Mouse (Mus musculus) midbrain, embryonic 16.5 days (tissue): ENCODE results near the gene Ces2c. TPM values are rescaled to one million over a fixed set of nuclear protein-coding genes. Genes with fewer than 3 reads are reported as not detected.

ENCODE experiments used
- ATAC-seq: fragments of 200-750 bp; cut with Nextera tagmentation; 2 replicates; pipeline ENCODE4 v1.8.0; 2017; ENCODE audit warnings: moderate TSS enrichment
- H3K27ac ChIP-seq: fragments of 300-500 bp; sonication (generic); 2 replicates; pipeline ENCODE4 v1.5.1; 2014; ENCODE audit warnings: mild to moderate bottlenecking, low read length, mixed read lengths
- H3K27me3 ChIP-seq: fragments of 300-500 bp; sonication (generic); 2 replicates; pipeline ENCODE4 v1.6.1; 2014; ENCODE audit warnings: low read depth, low read length, mixed read lengths; ENCODE audit not compliant: control insufficient read depth, insufficient read depth
- H3K36me3 ChIP-seq: fragments of 300-500 bp; sonication (generic); 2 replicates; pipeline ENCODE4 v1.6.1; 2014; ENCODE audit warnings: mild to moderate bottlenecking, low read length, moderate library complexity, mixed read lengths; ENCODE audit not compliant: control insufficient read depth, insufficient read depth
- H3K4me1 ChIP-seq: fragments of 300-500 bp; sonication (generic); 2 replicates; pipeline ENCODE4 v1.6.1; 2014; ENCODE audit warnings: mild to moderate bottlenecking, low read length, mixed read lengths; ENCODE audit not compliant: control insufficient read depth, insufficient read depth
- H3K4me2 ChIP-seq: fragments of 300-500 bp; sonication (generic); 2 replicates; pipeline ENCODE4 v1.6.1; 2014; ENCODE audit warnings: mild to moderate bottlenecking, low read length, mixed read lengths
- H3K4me3 ChIP-seq: fragments of 300-500 bp; sonication (generic); 2 replicates; pipeline ENCODE4 v1.5.1; 2014; ENCODE audit warnings: low read depth, mild to moderate bottlenecking, low read length, moderate library complexity, mixed read lengths
- H3K9ac ChIP-seq: fragments of 300-500 bp; sonication (generic); 2 replicates; pipeline ENCODE4 v1.6.1; 2014; ENCODE audit warnings: low read depth, low read length, mixed read lengths
- H3K9me3 ChIP-seq: fragments of 300-500 bp; sonication (generic); replicated peaks from 2 replicates; pipeline ENCODE4 v1.6.1; 2014; ENCODE audit warnings: mild to moderate bottlenecking, low read length, mixed read lengths; ENCODE audit not compliant: control insufficient read depth, poor library complexity, severe bottlenecking
- WGBS: fragments of 180-500 bp; shearing (Covaris S2); extraction: QIAGEN DNeasy Blood & Tissue Kit; methylation state at CpG from one replicate; pipeline ENCODE4 v1.1.7; 2014; 5-methylcytosine and 5-hydroxymethylcytosine counted together
- polyA plus RNA-seq: library from polyadenylated mRNA; unstranded; fragments of >200 nt; fragmentation: Nextera tagmentation; extraction: Ambion mirVana; gene quantifications from 2 replicates; pipeline ENCODE4 v1.2.1, GENCODE M21; 2015

The Ces2c gene
- polyA plus RNA-seq, result not detected in 2 replicates

DNA sequence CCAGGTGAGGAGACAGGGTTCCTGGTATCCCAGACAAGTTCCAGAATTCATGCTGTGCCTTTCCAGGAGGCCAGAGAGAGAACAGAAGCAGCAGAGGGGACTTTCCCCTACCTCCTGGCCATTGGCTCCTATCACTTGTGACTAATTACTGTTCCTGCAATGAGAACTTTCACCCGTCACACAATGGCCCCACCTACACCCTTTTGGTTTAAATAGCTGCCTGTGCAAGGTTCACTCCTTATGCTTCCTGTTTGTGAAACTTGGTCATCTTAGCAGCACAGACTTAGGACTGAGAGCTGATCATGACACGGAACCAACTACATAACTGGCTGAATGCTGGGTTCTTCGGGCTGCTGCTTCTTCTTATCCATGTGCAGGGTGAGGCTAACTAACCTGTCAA lies at the start of gene Ces2c:
Ces2c (plus strand) TSS at position 238 of the 400 bp plus-strand sequence.
- WGBS, result 87% methylated on average over 3 of the region's 3 CpGs
- Histone ChIP-seq H3K27ac (no peak within 1 kb of the TSS), H3K9ac (no peak within 1 kb of the TSS), H3K36me3 (no peaks in the 10 kb centered on the region), H3K4me2 (no peak within 1 kb of the TSS), H3K27me3 (no peaks in the 10 kb centered on the region), H3K9me3 (no peaks in the 10 kb centered on the region), H3K4me3 (no peak within 1 kb of the TSS), H3K4me1 (no peaks in the 10 kb centered on the region)
- ATAC-seq, result no peak

DNA sequence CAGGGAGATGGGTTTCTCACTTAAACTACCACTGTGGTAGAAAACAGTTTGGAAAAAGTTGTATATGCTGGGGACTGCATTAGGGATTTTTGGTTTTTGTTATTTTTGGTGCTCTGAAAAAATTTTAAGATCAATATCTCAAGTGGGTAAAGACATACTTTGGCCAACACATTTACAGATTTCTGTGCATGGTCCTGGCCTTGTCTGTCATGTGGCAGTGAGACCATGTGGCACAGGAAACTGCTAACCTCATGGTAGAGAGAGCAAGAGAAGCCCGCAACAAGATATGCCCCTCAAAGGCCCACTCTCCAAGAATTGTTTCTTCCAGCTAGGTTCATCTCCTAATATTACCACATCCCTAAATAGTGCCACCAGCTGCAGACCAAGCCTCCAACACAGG lies 47.5 kb upstream of the Ces2c start:
- no peaks in the 10 kb centered on the region for H3K27me3 ChIP-seq
- no peak overlapping the region for H3K9ac ChIP-seq
- no peaks in the 10 kb centered on the region for H3K9me3 ChIP-seq
- H3K4me1 ChIP-seq, result no peaks in the 10 kb centered on the region
- 85% methylated on average over 1 of the region's 1 CpGs for WGBS
- no peaks in the 10 kb centered on the region for H3K36me3 ChIP-seq
- H3K4me2 ChIP-seq, result no peak overlapping the region
- ATAC-seq, result no peak
- no peak overlapping the region for H3K4me3 ChIP-seq
- H3K27ac ChIP-seq, result no peak overlapping the region

DNA sequence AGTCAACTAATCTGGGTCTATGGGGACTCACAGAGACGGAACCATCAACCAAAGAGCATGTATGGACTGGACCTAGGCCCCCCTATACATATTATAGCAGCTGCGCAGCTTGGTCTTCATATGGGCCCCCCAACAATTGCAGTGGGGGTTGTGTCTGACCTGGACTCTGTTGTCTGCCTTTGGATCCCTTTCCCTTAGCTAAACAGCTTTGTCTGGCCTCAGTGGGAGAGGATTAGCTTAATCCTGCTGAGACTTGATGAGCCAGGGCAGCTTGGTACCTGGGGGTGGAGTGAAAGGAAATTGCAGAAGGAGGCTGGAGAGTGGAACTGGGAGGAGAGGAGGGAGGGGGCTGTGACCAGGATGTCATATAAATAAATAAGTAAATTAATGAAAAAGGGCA lies 40.7 kb upstream of the Ces2c start:
- no peaks in the 10 kb centered on the region for H3K27me3 ChIP-seq
- 6% methylated on average over 2 of the region's 2 CpGs for WGBS
- no peak overlapping the region for H3K4me2 ChIP-seq
- no peak for ATAC-seq
- no peak overlapping the region for H3K9ac ChIP-seq
- H3K9me3 ChIP-seq, result no peaks in the 10 kb centered on the region
- H3K4me1 ChIP-seq, result no peaks in the 10 kb centered on the region
- no peak overlapping the region for H3K4me3 ChIP-seq
- H3K27ac ChIP-seq, result no peak overlapping the region
- no peaks in the 10 kb centered on the region for H3K36me3 ChIP-seq

DNA sequence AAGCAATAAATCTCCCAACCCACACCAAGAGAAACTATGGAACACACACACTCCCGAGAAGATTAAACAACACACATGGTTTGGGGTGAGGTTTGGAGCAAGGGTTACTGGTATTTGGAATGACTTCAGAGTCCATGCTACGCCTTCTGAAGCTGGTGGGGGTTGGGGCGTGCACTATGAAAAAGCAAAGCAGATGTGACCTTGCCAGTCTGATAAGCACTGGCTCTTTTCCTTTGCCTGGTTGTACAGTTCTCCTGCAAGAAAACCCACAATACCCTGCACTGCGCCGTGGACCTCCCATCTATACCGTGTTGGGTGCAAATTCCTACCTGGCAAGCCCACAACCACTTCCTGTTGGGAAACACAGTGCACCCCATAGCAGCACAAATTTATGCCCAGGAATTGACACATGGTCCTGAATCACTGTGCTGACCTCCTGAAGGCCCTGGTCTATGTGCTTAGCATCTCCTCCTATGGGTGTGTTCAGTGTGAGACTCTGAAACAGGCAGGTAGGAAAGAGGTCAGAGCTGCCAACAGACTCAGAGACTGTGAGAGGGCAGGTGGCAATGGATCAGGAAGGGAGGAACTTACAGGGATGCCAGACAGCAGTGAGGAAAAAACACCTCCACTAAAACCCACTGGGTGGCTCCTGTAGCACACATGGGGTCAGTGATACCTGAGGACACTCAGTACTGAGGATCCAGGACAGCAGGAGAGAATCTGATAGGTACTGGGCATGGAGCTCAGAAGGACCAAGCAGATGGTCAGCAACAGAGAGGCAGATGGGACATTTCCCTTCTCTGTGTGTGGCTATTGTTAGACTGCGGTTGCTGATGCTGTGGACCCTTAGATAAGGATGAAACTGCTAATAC lies 38.1 kb upstream of the Ces2c start:
- Histone ChIP-seq H3K27me3 (no peaks in the 10 kb centered on the region), H3K4me2 (no peak overlapping the region), H3K9ac (no peak overlapping the region), H3K36me3 (no peaks in the 10 kb centered on the region), H3K27ac (no peak overlapping the region), H3K4me1 (no peaks in the 10 kb centered on the region), H3K4me3 (no peak overlapping the region), H3K9me3 (no peaks in the 10 kb centered on the region)
- 86% methylated on average over 7 of the region's 7 CpGs for WGBS
- no peak for ATAC-seq

DNA sequence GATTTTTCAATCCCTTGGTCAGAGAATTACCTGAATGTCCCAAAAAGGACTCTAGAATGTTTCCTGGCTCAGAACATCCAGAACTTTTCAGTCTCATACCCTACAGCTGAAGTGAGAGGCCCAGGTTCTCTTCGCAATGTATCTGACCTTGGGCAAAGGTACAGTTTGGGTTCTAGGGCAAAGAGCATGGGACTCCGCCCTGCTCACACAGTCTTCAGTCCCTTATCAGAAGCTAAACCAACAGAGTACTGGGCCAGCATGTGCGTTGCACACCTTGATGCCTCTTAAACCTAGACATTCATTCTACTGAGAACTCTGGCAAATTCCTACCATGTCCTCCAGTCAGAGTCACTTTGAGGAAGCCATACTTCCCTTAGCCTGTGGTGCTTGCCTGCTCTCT lies 37.4 kb upstream of the Ces2c start:
- Histone ChIP-seq H3K9ac (no peak overlapping the region), H3K27me3 (no peaks in the 10 kb centered on the region), H3K36me3 (no peaks in the 10 kb centered on the region), H3K4me2 (no peak overlapping the region), H3K9me3 (no peaks in the 10 kb centered on the region), H3K4me1 (no peaks in the 10 kb centered on the region), H3K4me3 (no peak overlapping the region), H3K27ac (no peak overlapping the region)
- no peak for ATAC-seq
- 89% methylated on average over 3 of the region's 3 CpGs for WGBS

DNA sequence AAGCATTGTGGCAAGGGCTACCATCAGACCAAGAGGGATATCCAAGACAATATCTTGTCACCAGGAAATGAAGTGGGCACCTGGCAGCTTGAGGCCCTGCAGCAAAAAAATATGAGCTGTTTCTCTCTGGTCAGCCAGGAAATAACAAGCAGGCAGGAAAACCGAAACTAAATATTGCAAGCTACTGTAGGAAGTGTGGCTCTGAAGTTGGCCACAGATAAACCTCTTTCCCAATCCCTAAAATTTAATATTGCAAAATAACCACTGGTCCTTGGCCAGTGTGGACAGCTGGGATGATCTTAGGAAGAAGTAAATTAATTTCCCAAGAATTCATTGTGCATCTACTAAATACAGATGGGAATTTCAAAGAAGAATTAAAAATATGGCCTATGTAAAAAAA lies 20.0 kb upstream of the Ces2c start:
- no peak overlapping the region for H3K9ac ChIP-seq
- ATAC-seq, result no peak
- no peak overlapping the region for H3K4me2 ChIP-seq
- H3K4me1 ChIP-seq, result no peaks in the 10 kb centered on the region
- no peak overlapping the region for H3K4me3 ChIP-seq
- H3K36me3 ChIP-seq, result no peaks in the 10 kb centered on the region
- 95% methylated on average over 1 of the region's 1 CpGs for WGBS
- H3K27me3 ChIP-seq, result no peaks in the 10 kb centered on the region
- H3K27ac ChIP-seq, result no peak overlapping the region
- H3K9me3 ChIP-seq, result no peaks in the 10 kb centered on the region

DNA sequence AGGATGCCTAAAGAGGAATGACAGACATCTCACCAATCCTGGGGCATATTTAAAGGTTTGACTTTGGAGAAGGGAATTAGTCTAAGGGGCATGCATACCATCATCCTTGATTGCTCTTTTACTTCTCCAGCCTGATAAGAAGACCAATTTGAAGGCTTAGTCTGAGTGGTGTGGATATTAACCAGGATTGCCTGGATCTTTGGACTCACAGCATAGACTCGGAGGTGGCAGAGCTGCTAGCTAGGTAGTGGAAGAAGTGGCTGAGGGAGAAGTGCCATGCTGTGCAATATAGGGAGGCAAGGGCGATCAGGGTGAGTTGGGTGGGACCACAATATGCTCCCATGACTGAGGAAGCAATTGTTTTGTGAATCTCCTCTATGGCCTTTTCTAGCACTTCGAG lies 18.6 kb upstream of the Ces2c start:
- Histone ChIP-seq H3K27ac (no peak overlapping the region), H3K36me3 (no peaks in the 10 kb centered on the region), H3K4me1 (no peaks in the 10 kb centered on the region), H3K9me3 (no peaks in the 10 kb centered on the region), H3K27me3 (no peaks in the 10 kb centered on the region), H3K4me2 (no peak overlapping the region), H3K4me3 (no peak overlapping the region), H3K9ac (no peak overlapping the region)
- ATAC-seq, result no peak
- 82% methylated on average over 3 of the region's 3 CpGs for WGBS

DNA sequence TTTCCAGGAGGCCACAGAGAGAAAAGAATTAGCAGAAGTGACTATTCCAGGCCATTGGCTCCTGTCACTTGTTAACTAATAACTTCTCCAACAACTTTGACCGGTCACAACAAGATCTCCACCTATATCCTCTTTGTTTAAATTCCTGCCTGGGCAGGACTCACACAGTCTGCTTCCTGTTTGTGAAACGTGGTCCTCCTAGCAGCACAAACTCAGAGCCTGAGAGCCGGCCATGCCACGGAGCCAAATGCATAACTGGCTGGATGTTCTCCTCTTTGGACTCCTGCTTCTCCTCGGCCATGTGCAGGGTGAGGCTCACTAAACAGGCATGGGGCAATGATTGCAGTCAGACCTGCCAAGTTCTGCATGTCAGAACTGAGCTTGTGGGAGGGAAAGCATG lies 15.4 kb upstream of the Ces2c start, which contains the start of gene Ces2b:
Ces2b (plus strand) TSS at position 133 of the 400 bp plus-strand sequence.
- Histone ChIP-seq H3K9ac (no peak within 1 kb of the TSS), H3K27me3 (no peaks in the 10 kb centered on the region), H3K36me3 (no peaks in the 10 kb centered on the region), H3K9me3 (no peaks in the 10 kb centered on the region), H3K4me3 (no peak within 1 kb of the TSS), H3K4me1 (no peaks in the 10 kb centered on the region), H3K4me2 (no peak within 1 kb of the TSS), H3K27ac (no peak within 1 kb of the TSS)
- no peak for ATAC-seq
- WGBS, result 78% methylated on average over 5 of the region's 5 CpGs

DNA sequence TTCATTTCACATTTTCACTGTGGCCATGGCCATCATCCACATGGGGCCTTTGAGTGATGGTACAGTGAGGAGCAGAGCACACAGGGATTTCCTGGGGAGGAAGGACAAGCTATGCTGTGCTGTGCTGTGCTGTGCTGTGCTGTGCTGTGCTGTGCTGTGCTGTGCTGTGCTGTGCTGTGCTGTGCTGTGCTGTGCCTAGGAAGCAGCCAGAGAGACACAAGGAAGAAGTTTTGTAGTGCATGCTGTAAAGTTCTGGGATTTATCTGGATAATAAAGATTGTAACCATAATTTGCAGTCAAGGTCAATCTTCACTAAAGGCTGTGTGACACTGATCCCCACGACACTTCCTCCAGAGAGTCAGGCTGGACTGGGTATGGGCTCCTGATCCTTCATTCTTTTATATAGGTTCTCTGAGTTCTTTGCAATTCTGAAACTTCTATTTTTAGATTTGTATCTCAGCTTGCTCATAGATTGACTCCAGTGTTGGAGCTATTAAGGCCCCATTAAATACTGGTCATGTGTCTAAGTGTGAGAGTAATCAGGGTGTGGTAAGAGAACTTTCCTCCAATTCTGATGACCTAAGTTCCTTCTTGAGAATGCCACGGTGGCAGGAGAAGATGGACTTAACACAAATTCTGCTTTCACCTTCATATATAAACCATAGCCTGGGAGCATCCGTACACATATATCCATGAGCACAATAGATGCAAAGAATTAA lies 5.3 kb upstream of the Ces2c start:
- H3K36me3 ChIP-seq, result no peaks in the 10 kb centered on the region
- H3K4me1 ChIP-seq, result no peaks in the 10 kb centered on the region
- WGBS, result 83% methylated on average over 3 of the region's 3 CpGs
- no peaks in the 10 kb centered on the region for H3K9me3 ChIP-seq
- H3K27me3 ChIP-seq, result no peaks in the 10 kb centered on the region
- no peak overlapping the region for H3K27ac ChIP-seq
- H3K4me3 ChIP-seq, result no peak overlapping the region
- ATAC-seq, result no peak
- H3K4me2 ChIP-seq, result no peak overlapping the region
- H3K9ac ChIP-seq, result no peak overlapping the region
